10 mouse cellular contexts compared by ENCODE assay signal in genomic region chr8:122630696-122631095, GRCm38 (mm10). TPM values are rescaled to one million over a fixed set of nuclear protein-coding genes. Genes with fewer than 3 reads are reported as not detected.
A peak's percentile ranks its signal among the peaks of the same experiment; 100 is the strongest.
DNase-seq lines count a peak whose midpoint lies in the region; ATAC-seq and TF ChIP-seq lines count a peak whose summit lies in the region.
"Had no signal": no experiment of that assay in that cellular context is flagged by ENCODE, and none has a peak within 500 bp of the region (broad histone marks: within the 10 kb centered on the region; RNA-seq: fewer than 3 reads in every experiment).

No protein-coding gene starts in this region.

- H3K36me3 ChIP-seq in heart, embryonic 15.5 days, result 0 out of 2 replicates have a peak, but pooled peaks cover 6% of the 10 kb centered on the region
- H3K36me3 ChIP-seq in stomach, embryonic 14.5 days (ENCODE audit: control insufficient read depth, insufficient read depth, low read length), result no peaks in the 10 kb centered on the region
- no peaks in the 10 kb centered on the region for H3K36me3 ChIP-seq in stomach, postnatal 0 days (ENCODE audit: control insufficient read depth, insufficient read depth, low read length)

- H3K4me1 ChIP-seq in heart, embryonic 15.5 days (replicated peaks), result peaks cover 8% of the 10 kb centered on the region
- H3K4me1 ChIP-seq in stomach, embryonic 14.5 days (ENCODE audit: control insufficient read depth, insufficient read depth, low read length), result no peaks in the 10 kb centered on the region; the same call in 1 of the 2 replicates
- no peaks in the 10 kb centered on the region for H3K4me1 ChIP-seq in stomach, postnatal 0 days (replicated peaks; ENCODE audit: control insufficient read depth, insufficient read depth)

- no peak for TF ChIP-seq EP300 in stomach, postnatal 0 days (optimal IDR thresholded peaks at IDR 0.05)

- no peak for DNase-seq in heart, postnatal 14 days
- DNase-seq in stomach, postnatal 0 days (ENCODE audit: low spot score), result no peak
- DNase-seq in kidney, adult 8-10 months, result peak; percentile 30 to 33
- no peak for DNase-seq in urinary bladder, postnatal 4 days (ENCODE audit: low spot score in 2 of 2)
- DNase-seq in spleen, postnatal 10 days (ENCODE audit: low spot score in 2 of 2), result no peak
- no peak for DNase-seq in left cerebral cortex, adult 8-10 months (ENCODE audit: low spot score in 2 of 2)
- DNase-seq: cerebellum, adult 9-10 months; layer of hippocampus, adult 9-11 months had no signal

- WGBS in heart, embryonic 15.5 days, result 54% methylated on average over 22 of the region's 22 CpGs
- WGBS in stomach, embryonic 14.5 days, result 58% methylated on average over 22 of the region's 22 CpGs
- WGBS in stomach, postnatal 0 days, result 59% methylated on average over 22 of the region's 22 CpGs

- no peak for ATAC-seq in heart, embryonic 15.5 days (replicated peaks; ENCODE audit: insufficient number of reproducible peaks, insufficient read depth, low FRiP score, low read depth)
- ATAC-seq in stomach, embryonic 14.5 days (ENCODE audit: insufficient number of reproducible peaks, insufficient read depth, low FRiP score, low read depth), result no peak
- ATAC-seq in stomach, postnatal 0 days (ENCODE audit: low FRiP score, low TSS enrichment), result no peak

- intact Hi-C loops in heart, postnatal 14 days (cut with DNase I), result no loop called here

- H3K27ac ChIP-seq in heart, embryonic 15.5 days, result no peak overlapping the region
- H3K27ac ChIP-seq in stomach, embryonic 14.5 days (ENCODE audit: low read length), result no peak overlapping the region
- H3K27ac ChIP-seq in stomach, postnatal 0 days (replicated peaks), result no peak overlapping the region

- TF ChIP-seq CTCF in stomach, postnatal 0 days (IDR thresholded peaks at IDR 0.05; ENCODE audit: low read depth), result no peak

- H3K27me3 ChIP-seq in heart, embryonic 15.5 days, result no peaks in the 10 kb centered on the region
- H3K27me3 ChIP-seq in stomach, embryonic 14.5 days (ENCODE audit: control insufficient read depth, insufficient read depth, low read length), result no peaks in the 10 kb centered on the region
- H3K27me3 ChIP-seq in stomach, postnatal 0 days (ENCODE audit: control insufficient read depth, insufficient read depth, low read length), result no peaks in the 10 kb centered on the region

- H3K4me2 ChIP-seq in heart, embryonic 15.5 days, result peak overlapping the region; percentile 55
- 0 out of 2 replicates have a peak overlapping the region, but pooled peaks have one; percentile 10 for H3K4me2 ChIP-seq in stomach, embryonic 14.5 days (replicated peaks; ENCODE audit: low read depth, low read length)
- H3K4me2 ChIP-seq in stomach, postnatal 0 days (replicated peaks; ENCODE audit: low read depth), result no peak overlapping the region

- peak overlapping the region; percentile 31 for H3K9ac ChIP-seq in heart, embryonic 15.5 days
- no peak overlapping the region for H3K9ac ChIP-seq in stomach, embryonic 14.5 days (replicated peaks; ENCODE audit: low read depth, low read length)
- no peak overlapping the region for H3K9ac ChIP-seq in stomach, postnatal 0 days (ENCODE audit: low read length)

- H3K4me3 ChIP-seq in heart, embryonic 15.5 days, result peak overlapping the region; percentile 23
- H3K4me3 ChIP-seq in stomach, embryonic 14.5 days (ENCODE audit: low read depth, low read length), result no peak overlapping the region
- no peak overlapping the region for H3K4me3 ChIP-seq in stomach, postnatal 0 days (ENCODE audit: low read depth, low read length)

- H3K9me3 ChIP-seq in heart, embryonic 15.5 days (replicated peaks), result no peaks in the 10 kb centered on the region
- no peaks in the 10 kb centered on the region for H3K9me3 ChIP-seq in stomach, embryonic 14.5 days (ENCODE audit: control insufficient read depth, low read depth, low read length)
- no peaks in the 10 kb centered on the region for H3K9me3 ChIP-seq in stomach, postnatal 0 days (ENCODE audit: control insufficient read depth, low read length)

RNA-seq across cellular contexts. Expression of gene Pabpn1l, which starts 8.2 kb away (rescaled TPM):
- polyA plus RNA-seq in heart, embryonic 15.5 days (2015; fragmentation: Nextera tagmentation; extraction: Ambion mirVana), result not detected in 2 replicates
- under 1 TPM in 1 of 2 experiments, not detected in 1; 0.20 TPM for total RNA-seq in heart, postnatal 14 days (2021)
- polyA plus RNA-seq in stomach, embryonic 14.5 days (2014; fragmentation: Nextera tagmentation; extraction: Ambion mirVana), result not detected in 2 replicates
- 0.08 TPM in 1 of 2 replicates, not detected in the other for polyA plus RNA-seq in stomach, postnatal 0 days (2015; fragmentation: Nextera tagmentation; extraction: Ambion mirVana)
- total RNA-seq in left cerebral cortex, adult 8-10 months (2022), result not detected

RNA-seq across cellular contexts. Expression of gene Trappc2l, which starts 19.3 kb away (rescaled TPM):
- polyA plus RNA-seq in heart, embryonic 15.5 days (2015; fragmentation: Nextera tagmentation; extraction: Ambion mirVana), result 47.1 and 56.2 TPM in 2 replicates
- 10 to 100 TPM; 45.9 to 57.2 TPM for total RNA-seq in heart, postnatal 14 days (2021)
- polyA plus RNA-seq in stomach, embryonic 14.5 days (2014; fragmentation: Nextera tagmentation; extraction: Ambion mirVana), result 55.9 and 66.9 TPM in 2 replicates
- polyA plus RNA-seq in stomach, postnatal 0 days (2015; fragmentation: Nextera tagmentation; extraction: Ambion mirVana), result 48.0 and 49.5 TPM in 2 replicates
- total RNA-seq in left cerebral cortex, adult 8-10 months (2022), result 10 to 100 TPM; 73.8 to 84.5 (median 76.0) TPM

RNA-seq across cellular contexts. Expression of gene Galns, which starts 19.4 kb away (rescaled TPM):
- polyA plus RNA-seq in heart, embryonic 15.5 days (2015; fragmentation: Nextera tagmentation; extraction: Ambion mirVana), result 8.0 and 12.2 TPM in 2 replicates
- 1 to 10 TPM; 3.5 to 4.1 TPM for total RNA-seq in heart, postnatal 14 days (2021)
- 12.6 and 14.6 TPM in 2 replicates for polyA plus RNA-seq in stomach, embryonic 14.5 days (2014; fragmentation: Nextera tagmentation; extraction: Ambion mirVana)
- polyA plus RNA-seq in stomach, postnatal 0 days (2015; fragmentation: Nextera tagmentation; extraction: Ambion mirVana), result 8.2 TPM in 2 replicates
- 10 to 100 TPM in 3 of 4 experiments, 1 to 10 TPM in 1; 9.3 to 11.5 (median 10.9) TPM for total RNA-seq in left cerebral cortex, adult 8-10 months (2022)

RNA-seq across cellular contexts. Expression of gene Aprt, which starts 54.0 kb away (rescaled TPM):
- 163 and 208 TPM in 2 replicates for polyA plus RNA-seq in heart, embryonic 15.5 days (2015; fragmentation: Nextera tagmentation; extraction: Ambion mirVana)
- 10 to 100 TPM; 32.7 to 34.5 TPM for total RNA-seq in heart, postnatal 14 days (2021)
- 394 and 436 TPM in 2 replicates for polyA plus RNA-seq in stomach, embryonic 14.5 days (2014; fragmentation: Nextera tagmentation; extraction: Ambion mirVana)
- polyA plus RNA-seq in stomach, postnatal 0 days (2015; fragmentation: Nextera tagmentation; extraction: Ambion mirVana), result 311 and 314 TPM in 2 replicates
- 10 to 100 TPM; 52.8 to 60.2 (median 57.6) TPM for total RNA-seq in left cerebral cortex, adult 8-10 months (2022)

Comparison
In these comparisons a context has a peak if more than half of its experiments do, and no peak if none do; other contexts are left out.
1. DNase-seq: peak in kidney, adult 8-10 months (2 of 2); none in heart, postnatal 14 days (0 of 2), stomach, postnatal 0 days (single experiment), urinary bladder, postnatal 4 days (0 of 2), spleen, postnatal 10 days (0 of 2) and left cerebral cortex, adult 8-10 months (0 of 2).